Mouse (Mus musculus) liver, adult 2 months (tissue): ENCODE data around the gene A2ml1. TPM values are rescaled to one million over a fixed set of nuclear protein-coding genes. Genes with fewer than 3 reads are reported as not detected.

Source experiments
- DNase-seq: peaks from one replicate; pipeline ENCODE4 v3.0.0-alpha.2; 2011; ENCODE audit warnings: low read depth, low spot score; ENCODE audit errors: extremely low read depth
- H3K27ac ChIP-seq: fragments of 200-500 bp; replicated peaks from 2 replicates; pipeline ENCODE4 v1.5.1; 2012; ENCODE audit warnings: low read depth, mild to moderate bottlenecking, control low read depth, inconsistent platforms, low read length; ENCODE audit not compliant: insufficient read depth
- H3K27me3 ChIP-seq: fragments of 200-500 bp; 2 replicates; pipeline ENCODE4 v1.6.1; 2012; ENCODE audit warnings: mild to moderate bottlenecking, moderate library complexity, low read length, inconsistent platforms; ENCODE audit not compliant: control insufficient read depth, insufficient read depth
- H3K36me3 ChIP-seq: fragments of 200-500 bp; 2 replicates; pipeline ENCODE4 v1.6.1; 2012; ENCODE audit warnings: low read length, inconsistent platforms; ENCODE audit not compliant: control insufficient read depth, insufficient read depth
- H3K4me1 ChIP-seq: fragments of 200-500 bp; 2 replicates; pipeline ENCODE4 v1.6.1; 2011; ENCODE audit warnings: low read length; ENCODE audit not compliant: control insufficient read depth, insufficient read depth
- H3K4me3 ChIP-seq: fragments of 200-500 bp; 2 replicates; pipeline ENCODE4 v1.5.1; 2011; ENCODE audit warnings: low read depth, mild to moderate bottlenecking, control low read depth, low read length, moderate library complexity; ENCODE audit not compliant: insufficient read depth
- H3K79me2 ChIP-seq: fragments of 200-500 bp; 2 replicates; pipeline ENCODE4 v1.6.1; 2012; ENCODE audit warnings: inconsistent platforms, mild to moderate bottlenecking, low read length, moderate library complexity; ENCODE audit not compliant: control insufficient read depth, insufficient read depth
- H3K9ac ChIP-seq: fragments of 200-500 bp; 2 replicates; pipeline ENCODE4 v1.6.1; 2012; ENCODE audit warnings: low read depth, mild to moderate bottlenecking, control low read depth, inconsistent platforms, low read length
- CTCF ChIP-seq: fragments of 200-500 bp; IDR thresholded peaks from 2 replicates; pipeline ENCODE4 v1.5.1; 2011; ENCODE audit warnings: low read depth, low read length, control low read depth
- POLR2A ChIP-seq: fragments of 200-500 bp; IDR thresholded peaks from 2 replicates; pipeline ENCODE4 v1.6.1; 2011; ENCODE audit warnings: low read length, control low read depth; ENCODE audit not compliant: insufficient read depth; ENCODE audit errors: extremely low read depth
- WGBS: fragments of 180-500 bp; shearing (Covaris S2); methylation state at CpG from one replicate; pipeline ENCODE4 v1.1.7; 2018; 5-methylcytosine and 5-hydroxymethylcytosine counted together
- polyA plus RNA-seq: library from polyadenylated mRNA; depleted of rRNA; stranded (reverse); fragments of >200 nt; gene quantifications from 2 replicates; pipeline ENCODE4 v1.2.3, GENCODE M21; 2012
- total RNA-seq: library from RNA; depleted of rRNA; stranded (reverse); fragments of >200 nt; gene quantifications from 2 replicates; pipeline ENCODE4 v1.2.3, GENCODE M21; 2014

Gene A2ml1
- total and polyA plus RNA-seq, 2 experiments, result 3.8 to 7.5 TPM

DNA sequence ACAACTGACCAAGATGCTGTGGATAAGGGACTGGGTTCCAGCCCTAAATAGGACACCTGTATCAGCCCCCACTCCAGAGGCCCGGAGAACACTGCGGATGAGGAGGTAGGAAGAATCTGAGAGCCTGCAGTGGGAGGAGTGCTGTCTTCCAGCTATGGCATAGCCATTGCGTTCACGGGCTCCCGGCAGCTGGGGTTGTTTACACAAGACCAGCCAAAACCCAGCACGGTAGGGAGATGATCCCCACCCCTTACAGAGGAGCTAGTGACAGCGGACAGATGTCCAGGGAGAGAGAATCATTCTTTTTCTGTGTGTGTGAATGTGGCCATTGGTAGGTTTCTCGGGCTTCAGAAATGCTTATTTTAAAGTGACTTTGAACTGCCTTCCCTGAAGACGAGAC is 24.9 kb upstream of the A2ml1 start:
- H3K4me3 ChIP-seq, result no peak overlapping the region
- 62% methylated on average over 9 of the region's 9 CpGs for WGBS
- TF ChIP-seq POLR2A (no peak), CTCF (no peak)

DNA sequence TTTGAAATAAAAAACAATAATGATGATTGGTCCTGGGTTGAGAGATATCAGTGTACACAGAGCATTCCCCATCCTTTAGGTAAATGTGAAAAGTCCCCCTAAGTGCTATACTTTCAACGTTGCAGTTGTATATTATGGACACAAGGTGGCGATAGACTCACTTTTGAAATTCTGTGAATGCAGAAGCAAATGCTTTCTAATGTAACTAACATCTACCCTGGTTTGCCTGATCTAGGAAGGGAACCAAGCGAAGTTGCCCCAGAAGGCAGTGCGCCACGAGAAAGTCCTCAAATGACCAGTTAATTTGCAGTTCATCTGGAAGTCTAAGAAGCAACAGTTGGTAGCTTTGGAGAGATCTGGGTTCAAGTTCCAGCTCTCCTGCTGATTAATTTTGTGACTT is 23.1 kb upstream of the A2ml1 start:
- 11% methylated on average over 5 of the region's 5 CpGs for WGBS
- Histone ChIP-seq H3K27me3 (no peaks in the 10 kb centered on the region), H3K4me1 (peaks cover 2% of the 10 kb centered on the region), H3K36me3 (no peaks in the 10 kb centered on the region), H3K4me3 (no peak overlapping the region), H3K9ac (no peak overlapping the region), H3K27ac (no peak overlapping the region), H3K79me2 (no peaks in the 10 kb centered on the region)
- DNase-seq, result peak; percentile 65
- TF ChIP-seq CTCF (peak; percentile 53), POLR2A (no peak)

More for the DNA sequence above, 24.9 kb upstream of the A2ml1 start:
- Histone ChIP-seq H3K9ac (no peak overlapping the region), H3K4me1 (no peaks in the 10 kb centered on the region), H3K27ac (no peak overlapping the region), H3K27me3 (no peaks in the 10 kb centered on the region), H3K36me3 (no peaks in the 10 kb centered on the region), H3K79me2 (no peaks in the 10 kb centered on the region)
- DNase-seq, result no peak

DNA sequence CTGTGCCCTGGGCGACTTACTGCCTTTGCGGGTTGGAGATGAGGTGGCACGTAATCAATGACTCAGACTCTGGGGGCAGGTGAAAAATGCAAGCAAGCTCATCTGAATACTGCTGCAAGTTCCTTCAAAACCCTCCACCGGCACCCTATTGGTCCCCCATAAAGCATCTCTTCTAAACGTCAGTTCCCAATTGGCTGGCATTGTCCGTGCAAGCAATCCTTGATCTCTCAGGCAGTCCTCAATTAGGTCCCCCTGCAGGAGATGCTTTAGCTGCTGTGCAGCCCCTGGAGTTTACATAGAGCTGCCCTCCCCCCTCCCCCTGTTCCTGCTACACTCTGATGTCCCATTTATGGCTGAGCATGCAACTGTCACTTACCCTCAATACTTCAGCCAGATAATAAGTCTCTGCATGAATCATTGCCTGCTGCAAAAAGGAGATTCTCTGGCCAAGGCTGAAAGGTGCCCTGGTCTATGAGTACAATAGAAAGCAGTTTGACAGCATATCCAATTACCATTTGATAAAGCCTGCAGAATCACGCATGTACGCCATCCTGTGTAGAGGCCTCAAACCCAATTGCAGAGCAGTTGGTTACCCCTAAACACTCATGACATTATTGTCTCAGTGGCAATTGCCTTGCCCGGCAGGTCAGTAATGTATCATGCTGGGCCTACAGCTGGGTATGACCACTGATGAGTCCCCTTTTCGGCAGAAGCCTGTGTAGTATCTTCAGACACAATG is 21.2 kb upstream of the A2ml1 start:
- Histone ChIP-seq H3K79me2 (no peaks in the 10 kb centered on the region), H3K36me3 (no peaks in the 10 kb centered on the region), H3K9ac (no peak overlapping the region), H3K4me1 (peaks cover 8% of the 10 kb centered on the region), H3K4me3 (no peak overlapping the region), H3K27ac (no peak overlapping the region), H3K27me3 (no peaks in the 10 kb centered on the region)
- WGBS, result 82% methylated on average over 10 of the region's 10 CpGs
- TF ChIP-seq CTCF (no peak), POLR2A (no peak)
- DNase-seq, result no peak

DNA sequence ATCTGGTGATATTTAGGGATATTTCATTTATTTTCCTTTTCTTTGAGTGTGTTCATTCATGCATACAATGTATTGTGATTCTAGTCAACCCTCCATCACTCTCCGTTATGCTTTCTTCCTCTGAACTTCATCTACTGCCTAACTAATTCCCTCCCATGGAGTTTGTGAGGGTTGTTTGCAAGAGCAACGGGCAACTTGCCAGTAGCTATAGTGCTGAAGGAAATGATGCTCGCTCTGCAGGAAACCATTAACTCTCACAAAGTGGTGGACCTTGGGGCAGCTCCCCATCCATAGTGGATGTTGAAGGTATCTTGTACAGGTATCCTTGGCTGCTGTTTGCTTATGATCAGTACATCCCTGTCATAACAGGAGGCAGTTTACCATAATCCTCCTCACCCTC is 20.6 kb upstream of the A2ml1 start:
- Histone ChIP-seq H3K4me3 (no peak overlapping the region), H3K9ac (no peak overlapping the region), H3K4me1 (peaks cover 8% of the 10 kb centered on the region), H3K27ac (no peak overlapping the region), H3K36me3 (no peaks in the 10 kb centered on the region), H3K27me3 (no peaks in the 10 kb centered on the region), H3K79me2 (no peaks in the 10 kb centered on the region)
- TF ChIP-seq CTCF, result no peak
- no peak for TF ChIP-seq POLR2A
- DNase-seq, result no peak
- 41% methylated on average over 3 of the region's 3 CpGs for WGBS

DNA sequence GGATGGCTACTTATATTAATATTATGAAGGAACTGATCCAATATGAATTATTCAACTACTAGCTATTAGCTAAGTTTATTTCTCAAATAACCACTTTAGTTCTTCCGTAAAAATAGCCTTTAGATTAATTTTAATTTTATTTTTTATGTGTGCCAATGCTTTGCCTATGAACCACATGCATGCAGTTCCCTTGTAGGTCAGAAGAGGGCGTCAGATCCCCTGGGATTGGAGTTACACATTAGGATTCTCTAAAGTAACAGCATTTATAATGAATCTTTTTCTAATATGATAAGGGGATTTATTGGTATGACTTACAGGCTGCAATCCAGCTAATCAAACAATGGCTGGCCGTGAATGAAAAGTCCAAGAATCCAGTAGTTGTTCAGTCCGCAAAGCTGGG is 18.1 kb upstream of the A2ml1 start:
- Histone ChIP-seq H3K4me3 (no peak overlapping the region), H3K4me1 (peaks cover 11% of the 10 kb centered on the region), H3K27ac (no peak overlapping the region), H3K36me3 (no peaks in the 10 kb centered on the region), H3K9ac (no peak overlapping the region), H3K27me3 (no peaks in the 10 kb centered on the region), H3K79me2 (no peaks in the 10 kb centered on the region)
- WGBS, result 39% methylated on average over 4 of the region's 4 CpGs
- TF ChIP-seq POLR2A (no peak), CTCF (peak; percentile 57)
- peak; percentile 26 for DNase-seq

DNA sequence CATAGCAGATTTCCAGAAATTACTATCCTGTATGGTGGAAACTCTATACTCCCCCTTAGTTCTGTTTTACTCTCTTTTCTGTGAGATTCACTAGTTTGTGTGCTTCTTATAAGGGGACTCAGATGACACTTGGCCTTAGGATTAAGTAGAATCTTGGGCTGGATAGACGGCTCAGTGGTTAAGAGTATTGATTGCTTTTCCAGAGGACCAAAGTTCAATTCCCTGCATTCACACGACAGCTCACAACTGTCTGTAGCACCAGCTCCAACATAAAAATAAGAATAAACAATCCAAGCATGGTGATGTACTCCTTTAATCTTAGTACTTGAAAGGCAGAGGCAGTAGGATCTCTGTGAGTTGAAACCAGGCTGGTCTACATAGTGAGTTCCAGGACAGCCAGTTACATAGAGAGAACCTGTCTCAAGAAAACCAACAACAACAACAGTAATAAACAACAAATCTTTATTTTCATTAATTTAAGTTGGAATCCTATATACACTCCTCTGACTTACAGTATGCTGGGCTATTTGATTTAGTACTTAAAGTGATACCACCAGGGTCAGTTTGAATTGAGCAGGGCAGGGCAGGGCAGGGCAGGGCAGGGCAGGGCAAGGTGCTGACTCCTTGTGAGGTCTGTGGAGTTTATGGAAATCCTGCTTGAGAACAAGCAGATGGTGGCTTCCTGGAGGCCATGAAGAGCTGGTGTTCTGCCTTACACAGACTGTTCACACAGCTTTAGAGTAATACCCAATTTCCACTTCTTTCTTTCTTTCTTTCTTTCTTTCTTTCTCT is 17.0 kb upstream of the A2ml1 start:
- TF ChIP-seq POLR2A (no peak), CTCF (no peak)
- Histone ChIP-seq H3K4me1 (peaks cover 12% of the 10 kb centered on the region), H3K27ac (peak overlapping the region; percentile 23), H3K79me2 (no peaks in the 10 kb centered on the region), H3K9ac (no peak overlapping the region), H3K27me3 (no peaks in the 10 kb centered on the region), H3K36me3 (no peaks in the 10 kb centered on the region), H3K4me3 (no peak overlapping the region)
- DNase-seq, result peak; percentile 75
- 16% methylated on average over 2 of the region's 2 CpGs for WGBS
